Mouse (Mus musculus): Measurements from ENCODE around the gene Ctcfl. TPM values are rescaled to one million over a fixed set of nuclear protein-coding genes. Genes with fewer than 3 reads are reported as not detected.

Gene Ctcfl
- polyA plus RNA-seq, 1 experiment from 2014 or later, result 0.14 TPM

Other genes starting within 250 kb of the Ctcfl start
- gene Bmp7, start 179.2 kb downstream of the Ctcfl start, polyA plus RNA-seq (2016; fragmentation: Nextera tagmentation; extraction: Ambion mirVana), result 18.3 and 19.0 TPM in 2 replicates
- 0.50 and 0.93 TPM in 2 replicates for gene Spo11, start 141.8 kb downstream of the Ctcfl start, polyA plus RNA-seq (2016; fragmentation: Nextera tagmentation; extraction: Ambion mirVana)
- 111 and 126 TPM in 2 replicates for gene Rae1, start 119.4 kb downstream of the Ctcfl start, polyA plus RNA-seq (2016; fragmentation: Nextera tagmentation; extraction: Ambion mirVana)
- gene Rbm38, start 99.0 kb downstream of the Ctcfl start, polyA plus RNA-seq (2016; fragmentation: Nextera tagmentation; extraction: Ambion mirVana), result 38.9 and 44.8 TPM in 2 replicates
- not detected in 2 replicates for gene Pck1, start 33.5 kb upstream of the Ctcfl start, polyA plus RNA-seq (2016; fragmentation: Nextera tagmentation; extraction: Ambion mirVana)
- 0.28 TPM in 1 of 2 replicates, not detected in the other for gene Zbp1, start 99.4 kb upstream of the Ctcfl start, polyA plus RNA-seq (2016; fragmentation: Nextera tagmentation; extraction: Ambion mirVana)
- 5.6 and 6.3 TPM in 2 replicates for gene Pmepa1, start 157.0 kb upstream of the Ctcfl start, polyA plus RNA-seq (2016; fragmentation: Nextera tagmentation; extraction: Ambion mirVana)